Mouse (Mus musculus) right cerebral cortex, adult 2 months (tissue): ENCODE results near the gene Rfxank.

ENCODE experiments used
- DNase-seq, 2 experiments: peaks; one replicate each; pipeline ENCODE4 v3.0.0; 2021 to 2022; ENCODE audit warnings: low spot score in 2 of 2

Rfxank gene

GRCm38 (mm10) chr8:70110451-70110850, 28.5 kb downstream of the Rfxank start:
- no peak for DNase-seq

DNA sequence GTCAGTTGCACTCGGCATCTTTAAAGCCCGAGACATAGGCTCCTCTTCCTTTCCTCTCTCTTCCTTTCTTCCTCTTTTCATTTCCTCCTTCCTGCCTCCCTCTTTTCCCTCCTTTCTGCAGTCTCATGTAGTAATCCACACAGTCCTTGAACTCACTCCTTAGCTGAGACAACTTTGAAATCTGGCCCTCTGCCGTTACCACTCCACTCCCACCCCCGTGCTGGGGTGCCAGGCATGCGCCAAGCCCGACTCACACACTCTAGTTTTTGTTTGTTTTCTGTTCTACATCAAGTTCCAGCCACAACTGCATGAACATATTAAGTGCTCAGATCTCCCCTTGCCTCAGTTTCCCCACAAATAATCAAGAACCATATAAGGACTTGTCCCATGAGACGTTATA, 34.0 kb downstream of the Rfxank start:
- no peak for DNase-seq

GRCm38 (mm10) chr8:70104506-70104905, 34.4 kb downstream of the Rfxank start:
- no peak for DNase-seq

DNA sequence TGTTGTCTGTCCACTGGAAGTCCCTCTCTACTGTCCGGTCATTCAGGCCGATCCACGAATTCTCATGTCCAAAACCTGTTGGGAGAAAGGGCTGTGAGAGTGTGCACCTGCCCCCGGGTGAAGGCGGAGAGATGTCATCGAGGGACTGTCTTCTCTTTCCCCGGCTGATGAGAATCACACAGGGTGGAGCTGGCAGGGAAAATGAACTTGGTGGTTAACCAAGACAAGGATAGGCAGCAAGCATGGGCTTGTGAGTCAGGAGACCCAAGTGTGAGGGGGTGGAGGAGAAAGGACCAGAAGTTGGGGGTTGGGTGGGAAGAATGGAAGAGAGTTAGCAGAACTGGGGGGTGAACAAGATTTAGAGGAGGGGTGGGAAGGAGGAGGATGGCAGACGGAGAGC, 38.7 kb downstream of the Rfxank start:
- DNase-seq, result no peak

DNA sequence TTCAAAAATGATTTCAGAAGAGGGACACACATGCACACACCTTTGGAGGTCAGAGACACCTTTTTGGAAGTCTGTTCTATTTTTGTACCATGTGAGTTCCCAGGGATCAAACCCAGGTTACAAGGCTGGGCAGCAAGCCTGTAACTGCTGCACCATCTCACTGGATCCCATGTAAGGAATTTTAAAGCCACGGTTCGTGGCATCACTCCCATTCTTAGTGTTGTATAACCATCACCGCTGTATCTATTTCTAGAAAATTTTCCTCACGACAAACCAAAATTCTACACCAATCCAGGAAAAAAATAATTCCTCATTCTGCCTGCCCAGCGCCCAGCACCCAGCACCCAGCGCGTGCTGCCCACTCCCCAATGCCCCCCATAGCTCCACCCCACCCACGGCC, 39.7 kb downstream of the Rfxank start:
- DNase-seq, result peak in 1 of 2 experiments; percentile 65

GRCm38 (mm10) chr8:70092786-70093185, 46.2 kb downstream of the Rfxank start:
- no peak for DNase-seq

- peak in 1 of 2 experiments; percentile 47 for DNase-seq
These were observed 49.5 kb downstream of the Rfxank start for GRCm38 (mm10) chr8:70089296-70089960.

DNA sequence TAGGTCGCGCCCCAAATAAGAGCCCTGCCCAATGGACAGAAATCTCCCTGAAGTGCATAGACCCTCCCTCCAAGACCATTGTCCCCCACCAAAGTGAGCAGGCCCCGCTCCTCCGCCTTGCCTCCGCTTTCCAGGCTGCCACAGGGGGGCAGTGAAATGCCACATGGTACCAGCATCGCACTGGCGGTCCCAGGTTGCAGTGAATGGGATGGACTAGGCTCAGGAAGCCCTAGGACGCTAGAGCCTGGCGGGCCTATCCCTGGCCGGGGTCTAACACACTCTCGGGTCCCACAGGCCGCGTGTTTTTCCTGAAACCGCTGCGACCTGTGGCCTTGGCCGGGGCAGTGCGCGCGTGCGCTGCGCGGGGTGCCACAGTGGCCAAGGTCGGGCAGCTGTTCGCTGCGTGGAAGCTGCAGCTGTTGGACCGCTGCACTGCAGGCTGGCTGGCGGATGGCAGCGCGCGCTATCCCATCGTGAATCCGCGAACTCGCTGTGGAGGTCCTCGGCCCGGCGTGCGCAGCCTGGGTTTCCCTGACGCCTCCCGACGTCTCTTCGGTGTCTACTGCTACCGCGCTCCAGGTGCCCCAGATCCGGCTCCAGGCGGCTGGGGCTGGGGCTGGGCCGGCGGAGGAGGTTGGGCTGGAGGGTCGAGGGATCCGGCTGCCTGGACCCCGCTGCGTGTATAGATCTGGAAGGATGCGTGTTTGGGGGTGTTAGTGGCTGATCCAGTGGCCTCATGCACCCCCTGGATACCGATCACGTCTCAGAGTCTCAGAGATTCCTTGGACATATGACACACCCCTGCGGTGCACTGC, 50.9 kb downstream of the Rfxank start:
- peak; percentile 71 to 75 for DNase-seq

GRCm38 (mm10) chr8:70087237-70087636, 51.7 kb downstream of the Rfxank start:
- DNase-seq, result no peak

DNA sequence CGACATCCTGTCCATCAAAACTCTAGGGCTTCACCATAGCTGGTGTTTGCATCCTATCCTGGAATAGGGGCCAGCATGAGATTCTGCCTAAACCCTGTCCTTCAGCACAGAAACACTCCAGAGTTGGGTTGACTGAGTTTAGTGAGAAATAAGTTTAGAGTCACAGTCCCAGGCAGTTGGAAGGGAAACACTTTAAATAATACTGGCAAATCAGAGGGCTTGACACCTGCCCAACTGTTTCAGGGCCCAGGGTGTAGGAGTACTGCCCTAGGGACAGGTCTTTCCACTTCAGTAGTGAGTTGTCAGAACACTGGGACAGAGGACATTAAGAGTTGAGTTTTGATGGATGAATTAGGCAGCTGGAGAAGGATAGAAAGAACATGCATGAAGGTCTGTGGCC, 52.8 kb downstream of the Rfxank start:
- DNase-seq, result no peak

DNA sequence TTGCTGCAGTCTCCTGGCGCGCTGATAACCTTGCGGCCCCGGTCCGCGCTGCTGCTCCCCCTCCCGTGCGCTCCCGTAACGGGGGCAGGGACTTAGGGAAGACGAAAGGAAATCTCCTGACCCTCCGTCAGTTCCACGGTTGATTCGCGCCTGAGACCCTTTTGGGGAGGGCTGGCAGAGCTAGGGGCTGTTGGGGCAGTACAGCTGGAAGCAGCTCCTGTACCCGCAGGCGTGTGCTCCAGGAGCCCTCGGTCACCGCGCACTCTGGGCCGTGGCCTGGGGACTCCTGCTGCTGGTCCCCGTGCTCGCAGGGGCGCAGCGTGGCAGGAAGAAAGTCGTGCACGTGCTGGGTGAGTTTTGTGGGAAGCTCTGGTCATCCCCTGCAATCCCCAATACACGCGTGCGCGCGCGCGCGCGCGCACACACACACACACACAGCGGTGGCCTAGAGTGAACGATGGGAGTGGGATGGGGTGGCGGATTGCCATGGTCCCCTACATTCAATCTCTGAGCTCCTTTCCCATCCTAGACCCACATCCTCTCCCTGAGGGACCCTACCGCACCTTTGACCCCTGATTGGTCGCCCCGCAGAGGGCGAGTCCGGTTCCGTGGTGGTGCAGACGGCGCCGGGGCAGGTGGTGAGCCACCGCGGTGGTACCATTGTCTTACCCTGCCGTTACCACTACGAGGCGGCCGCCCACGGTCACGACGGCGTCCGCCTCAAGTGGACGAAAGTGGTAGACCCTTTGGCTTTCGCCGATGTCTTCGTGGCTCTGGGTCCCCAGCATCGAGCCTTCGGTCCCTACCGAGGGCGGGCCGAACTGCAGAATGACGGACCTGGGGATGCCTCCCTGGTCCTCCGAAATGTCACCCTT, 54.5 kb downstream of the Rfxank start:
- DNase-seq, result no peak

- peak; percentile 72 for DNase-seq
These were observed 55.7 kb downstream of the Rfxank start, which contains the start of gene Hapln4 for GRCm38 (mm10) chr8:70083285-70083684. TSS of gene Hapln4 (plus strand) at chr8:70083457.

DNA sequence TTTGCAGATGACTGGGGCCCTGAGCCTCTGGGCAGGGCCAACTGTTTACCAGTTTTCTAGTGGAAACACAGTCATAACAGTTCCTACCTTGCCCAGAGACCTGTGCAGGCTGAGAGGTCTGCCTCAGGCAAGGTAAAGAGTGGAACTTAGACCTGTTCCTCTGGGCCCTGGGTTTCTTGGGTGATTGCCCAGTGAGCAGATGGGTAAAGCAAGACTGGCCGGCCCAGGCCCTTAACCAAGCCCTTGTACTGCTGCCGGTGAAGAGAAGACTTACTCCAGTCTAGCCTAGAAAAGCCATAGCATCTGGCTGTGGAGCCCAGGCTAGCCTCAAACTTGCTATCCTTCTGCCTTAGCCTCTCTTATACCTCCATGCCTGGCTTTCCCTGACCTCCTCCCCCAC, 57.0 kb downstream of the Rfxank start:
- DNase-seq, result no peak
